Mouse (Mus musculus): ENCODE results near the gene Armc8. TPM values are rescaled to one million over a fixed set of nuclear protein-coding genes. Genes with fewer than 3 reads are reported as not detected.

Armc8 gene
- polyA plus RNA-seq, 1 experiment = not detected

GRCm38 (mm10) chr9:99434892-99435618 lies 133.6 kb downstream of the Armc8 start:
- H3K27ac ChIP-seq (ENCODE audit: insufficient read depth, low read depth, low read length) = peak overlapping the region; percentile 88
- WGBS = 9% methylated on average over 14 of the region's 14 CpGs
- TF ChIP-seq CTCF (IDR thresholded peaks at IDR 0.05; ENCODE audit: insufficient read depth, low read depth, low read length) = no peak
- no peak for TF ChIP-seq POLR2A (IDR thresholded peaks at IDR 0.05; ENCODE audit: insufficient read depth, low read depth, low read length)
- peaks cover 14% of the 10 kb centered on the region for H3K4me1 ChIP-seq (ENCODE audit: control insufficient read depth, insufficient read depth, low read length)
- peak overlapping the region; percentile 78 for H3K4me3 ChIP-seq (ENCODE audit: insufficient read depth, low read depth, low read length)

DNA sequence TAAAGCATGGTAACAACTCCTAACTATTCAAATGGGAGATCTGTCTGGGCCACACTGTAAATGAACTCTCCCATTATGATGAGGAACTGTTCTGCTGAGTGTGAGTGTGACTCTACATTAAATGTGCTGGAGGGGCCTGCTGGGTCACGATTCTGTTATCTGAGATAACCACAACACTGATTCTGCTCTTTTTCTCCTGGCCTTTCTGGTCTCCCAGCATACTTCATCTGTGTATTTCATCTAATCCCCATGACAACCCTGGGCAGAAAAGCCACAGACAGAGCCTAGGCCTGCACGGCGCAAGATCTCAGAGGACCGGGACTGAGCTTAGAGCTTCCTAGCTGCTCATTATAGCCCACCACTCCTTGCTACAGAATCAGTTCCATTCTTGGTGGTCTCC lies 136.2 kb downstream of the Armc8 start:
- TF ChIP-seq CTCF (IDR thresholded peaks at IDR 0.05; ENCODE audit: insufficient read depth, low read depth, low read length) (no peak), POLR2A (IDR thresholded peaks at IDR 0.05; ENCODE audit: insufficient read depth, low read depth, low read length) (no peak)
- WGBS = 81% methylated on average over 4 of the region's 4 CpGs
- Histone ChIP-seq H3K27ac (ENCODE audit: insufficient read depth, low read depth, low read length) (no peak overlapping the region), H3K4me1 (ENCODE audit: control insufficient read depth, insufficient read depth, low read length) (peaks cover 28% of the 10 kb centered on the region), H3K4me3 (ENCODE audit: insufficient read depth, low read depth, low read length) (no peak overlapping the region)

DNA sequence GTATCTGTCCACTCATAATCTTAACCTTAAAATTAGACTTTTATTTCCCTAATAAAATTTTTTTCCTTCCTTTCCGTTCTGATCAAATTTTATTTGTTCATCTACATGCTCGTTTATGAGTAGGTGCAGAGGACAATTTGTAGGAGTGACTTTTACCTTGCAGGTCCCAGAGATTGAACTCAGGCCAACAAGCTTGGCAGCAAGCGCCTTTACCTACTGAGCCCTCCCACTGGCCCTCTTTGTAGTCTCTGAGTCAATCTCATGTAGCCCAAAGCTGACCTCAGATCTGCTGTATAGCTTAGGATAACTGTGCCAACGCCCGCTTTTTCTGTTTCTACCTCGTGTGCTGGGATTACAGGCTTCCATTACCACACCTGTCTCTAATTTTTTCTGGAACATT lies 136.7 kb downstream of the Armc8 start:
- Histone ChIP-seq H3K4me1 (ENCODE audit: control insufficient read depth, insufficient read depth, low read length) (peaks cover 26% of the 10 kb centered on the region), H3K27ac (ENCODE audit: insufficient read depth, low read depth, low read length) (no peak overlapping the region), H3K4me3 (ENCODE audit: insufficient read depth, low read depth, low read length) (no peak overlapping the region)
- WGBS = 82% methylated on average over 6 of the region's 6 CpGs
- TF ChIP-seq CTCF (IDR thresholded peaks at IDR 0.05; ENCODE audit: insufficient read depth, low read depth, low read length) = no peak
- no peak for TF ChIP-seq POLR2A (IDR thresholded peaks at IDR 0.05; ENCODE audit: insufficient read depth, low read depth, low read length)

DNA sequence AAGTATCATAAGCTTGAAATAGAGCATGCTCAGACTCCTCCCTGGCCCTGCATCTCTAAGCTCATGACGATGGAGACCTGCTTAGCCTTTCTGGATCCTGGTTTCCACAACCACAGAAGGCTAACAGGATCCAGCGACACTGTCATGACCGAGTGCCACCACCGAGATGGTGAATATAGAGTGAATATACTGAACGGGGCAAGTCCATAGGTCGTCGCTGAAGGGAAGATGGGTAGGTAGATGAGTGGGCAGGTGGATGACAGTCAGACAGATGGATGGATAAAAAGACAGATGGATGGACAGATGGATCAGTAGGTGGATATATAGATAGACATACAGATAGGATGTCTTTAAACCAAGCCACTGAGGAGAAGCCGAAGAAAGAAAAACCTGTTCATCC lies 137.4 kb downstream of the Armc8 start:
- H3K27ac ChIP-seq (ENCODE audit: insufficient read depth, low read depth, low read length) = no peak overlapping the region
- TF ChIP-seq CTCF (IDR thresholded peaks at IDR 0.05; ENCODE audit: insufficient read depth, low read depth, low read length) (no peak), POLR2A (IDR thresholded peaks at IDR 0.05; ENCODE audit: insufficient read depth, low read depth, low read length) (no peak)
- WGBS = 87% methylated on average over 8 of the region's 8 CpGs
- H3K4me3 ChIP-seq (ENCODE audit: insufficient read depth, low read depth, low read length) = no peak overlapping the region
- peaks cover 27% of the 10 kb centered on the region for H3K4me1 ChIP-seq (ENCODE audit: control insufficient read depth, insufficient read depth, low read length)

GRCm38 (mm10) chr9:99430806-99431205 lies 137.9 kb downstream of the Armc8 start:
- Histone ChIP-seq H3K4me3 (ENCODE audit: insufficient read depth, low read depth, low read length) (no peak overlapping the region), H3K27ac (ENCODE audit: insufficient read depth, low read depth, low read length) (no peak overlapping the region), H3K4me1 (ENCODE audit: control insufficient read depth, insufficient read depth, low read length) (peaks cover 31% of the 10 kb centered on the region)
- no peak for TF ChIP-seq POLR2A (IDR thresholded peaks at IDR 0.05; ENCODE audit: insufficient read depth, low read depth, low read length)
- TF ChIP-seq CTCF (IDR thresholded peaks at IDR 0.05; ENCODE audit: insufficient read depth, low read depth, low read length) = no peak
- WGBS = 57% methylated on average over 6 of the region's 6 CpGs

GRCm38 (mm10) chr9:99429845-99430244 lies 138.9 kb downstream of the Armc8 start:
- peaks cover 38% of the 10 kb centered on the region for H3K4me1 ChIP-seq (ENCODE audit: control insufficient read depth, insufficient read depth, low read length)
- TF ChIP-seq POLR2A (IDR thresholded peaks at IDR 0.05; ENCODE audit: insufficient read depth, low read depth, low read length) (no peak), CTCF (IDR thresholded peaks at IDR 0.05; ENCODE audit: insufficient read depth, low read depth, low read length) (no peak)
- WGBS = 41% methylated on average over 3 of the region's 3 CpGs
- no peak overlapping the region for H3K4me3 ChIP-seq (ENCODE audit: insufficient read depth, low read depth, low read length)
- H3K27ac ChIP-seq (ENCODE audit: insufficient read depth, low read depth, low read length) = peak overlapping the region; percentile 71

DNA sequence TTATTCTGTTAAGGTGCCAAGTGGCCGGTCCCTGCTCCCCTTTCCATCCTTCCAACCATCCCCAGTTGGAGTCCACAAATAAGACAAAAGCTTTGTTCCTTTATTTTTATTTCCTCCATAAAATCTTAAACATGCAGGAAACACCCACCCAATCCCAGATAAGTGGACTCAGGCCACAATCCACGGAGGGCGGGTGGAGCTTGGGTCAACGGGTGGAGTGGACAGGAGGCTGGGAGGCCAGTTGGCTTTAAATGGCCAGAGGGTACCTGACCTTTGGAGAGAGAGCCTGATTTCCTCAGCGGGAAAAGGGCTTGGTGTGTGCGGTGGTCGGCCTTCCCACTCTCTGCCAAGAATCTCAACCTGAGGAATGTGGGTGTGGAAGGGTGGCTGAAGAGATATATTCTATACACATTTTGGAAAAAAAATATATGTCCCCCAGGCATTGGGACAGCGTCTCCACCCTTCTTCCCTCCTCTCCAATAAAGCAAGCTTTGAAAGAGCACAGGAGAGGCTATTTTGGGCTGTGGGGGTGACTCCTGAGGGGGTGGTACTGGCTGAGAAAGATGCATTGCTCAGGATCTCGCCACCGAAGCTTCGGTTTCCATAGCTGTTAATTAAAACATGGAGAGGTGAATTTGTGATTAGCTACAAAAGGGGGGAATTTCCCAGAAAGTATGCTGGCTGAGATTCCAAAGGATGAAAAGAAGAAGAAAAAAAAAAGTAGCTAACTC lies 139.9 kb downstream of the Armc8 start:
- Histone ChIP-seq H3K27ac (ENCODE audit: insufficient read depth, low read depth, low read length) (peak overlapping the region; percentile 19), H3K4me3 (ENCODE audit: insufficient read depth, low read depth, low read length) (no peak overlapping the region), H3K4me1 (ENCODE audit: control insufficient read depth, insufficient read depth, low read length) (peaks cover 47% of the 10 kb centered on the region)
- TF ChIP-seq CTCF (IDR thresholded peaks at IDR 0.05; ENCODE audit: insufficient read depth, low read depth, low read length) (no peak), POLR2A (IDR thresholded peaks at IDR 0.05; ENCODE audit: insufficient read depth, low read depth, low read length) (no peak)
- WGBS = 43% methylated on average over 11 of the region's 11 CpGs

Other genes with a start within 250 kb of the Armc8 start
- gene Esyt3, start 210.3 kb downstream of the Armc8 start, polyA plus RNA-seq (2012; ENCODE audit: insufficient read depth, insufficient read length, low replicate concordance, missing spikeins) = not detected in 2 replicates
- gene Mras, start 131.5 kb downstream of the Armc8 start, polyA plus RNA-seq (2012; ENCODE audit: insufficient read depth, insufficient read length, low replicate concordance, missing spikeins) = not detected in 2 replicates
- not detected in 2 replicates for gene Nme9, start 117.4 kb downstream of the Armc8 start, polyA plus RNA-seq (2012; ENCODE audit: insufficient read depth, insufficient read length, low replicate concordance, missing spikeins)
- not detected in 2 replicates for gene Dbr1, start 6.9 kb upstream of the Armc8 start, polyA plus RNA-seq (2012; ENCODE audit: insufficient read depth, insufficient read length, low replicate concordance, missing spikeins)
- gene A4gnt, start 43.6 kb upstream of the Armc8 start, polyA plus RNA-seq (2012; ENCODE audit: insufficient read depth, insufficient read length, low replicate concordance, missing spikeins) = not detected in 2 replicates
- gene Dzip1l, start 60.6 kb upstream of the Armc8 start, polyA plus RNA-seq (2012; ENCODE audit: insufficient read depth, insufficient read length, low replicate concordance, missing spikeins) = not detected in 2 replicates
- gene Cldn18, start 148.4 kb upstream of the Armc8 start, polyA plus RNA-seq (2012; ENCODE audit: insufficient read depth, insufficient read length, low replicate concordance, missing spikeins) = not detected in 2 replicates